Mouse (Mus musculus) layer of hippocampus, postnatal 36 days (tissue): Measurements from ENCODE around the gene Exoc3l4. TPM values are rescaled to one million over a fixed set of nuclear protein-coding genes. Genes with fewer than 3 reads are reported as not detected.

ENCODE experiments used
- DNase-seq, 2 experiments: peaks; one replicate each; pipeline ENCODE4 v3.0.0; 2022
- total RNA-seq, 2 experiments: library from RNA; stranded (reverse); gene quantifications; 2 replicates each; pipeline ENCODE4 v1.2.3; 2021

Gene Exoc3l4
- total RNA-seq, 2 experiments from 2014 or later = 3.3 to 5.5 TPM

DNA sequence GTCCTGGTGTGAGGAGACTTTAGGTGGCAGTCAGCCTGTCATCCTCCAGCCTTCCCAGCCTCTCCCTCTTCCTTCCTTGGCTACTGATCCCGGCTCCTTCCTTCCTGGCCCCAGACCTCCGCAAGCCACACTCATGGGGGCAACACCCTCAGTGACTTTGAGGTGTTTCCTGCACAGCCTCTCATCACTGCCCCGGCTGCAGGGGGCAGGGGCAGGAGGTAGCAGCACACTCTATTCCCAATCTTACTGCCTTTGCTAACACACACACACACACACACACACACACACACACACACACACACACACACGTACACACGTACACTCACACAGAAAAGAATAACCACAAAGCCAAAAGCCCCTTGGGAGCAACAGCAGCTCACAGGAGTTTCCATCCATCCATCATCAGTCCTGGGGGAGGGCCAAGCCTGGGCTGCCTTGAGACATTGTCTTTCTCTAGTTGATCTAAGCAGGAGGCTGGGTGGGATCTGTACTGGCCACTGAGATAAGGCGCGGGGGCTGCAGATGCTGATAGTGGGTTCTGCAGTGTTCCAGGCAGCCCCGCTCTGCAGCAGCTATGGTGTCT, 18.0 kb downstream of the Exoc3l4 start:
- DNase-seq = no peak

- DNase-seq = no peak
These were observed 19.4 kb downstream of the Exoc3l4 start for GRCm38 (mm10) chr12:111436170-111436569.

- DNase-seq = no peak
These were observed 19.8 kb downstream of the Exoc3l4 start for GRCm38 (mm10) chr12:111436640-111437039.

DNA sequence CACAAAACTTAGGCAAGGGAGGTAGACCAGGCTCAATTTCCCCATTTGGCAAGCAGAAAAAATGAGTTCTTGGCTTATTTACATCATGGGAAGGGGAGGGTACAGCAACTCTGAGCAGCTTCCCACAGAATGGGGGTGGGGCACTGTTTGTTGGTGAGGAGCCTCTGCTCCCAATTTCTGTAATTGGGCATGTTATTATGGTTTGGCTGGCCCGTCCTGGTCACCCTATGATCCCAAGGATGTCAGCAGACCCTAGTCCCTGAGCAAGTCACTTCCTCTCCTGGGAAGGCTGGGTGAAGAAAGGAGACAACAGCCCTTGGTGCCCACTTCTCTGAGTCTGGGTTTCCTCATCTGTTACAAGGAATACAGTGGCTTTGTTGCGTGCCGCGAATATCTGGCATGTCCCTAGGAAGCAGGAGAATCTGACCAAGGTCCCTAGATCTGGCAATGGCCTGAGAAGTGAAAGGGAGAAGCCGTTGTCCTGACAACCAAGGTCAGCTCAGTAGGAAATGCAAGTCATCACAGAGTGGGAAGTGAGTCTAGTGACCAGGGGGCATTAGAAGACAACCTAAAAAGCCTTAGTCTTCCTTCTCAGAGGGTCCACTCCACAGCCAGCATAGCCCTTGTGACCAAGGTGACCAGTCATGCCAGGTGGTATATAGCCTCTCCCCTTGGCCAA, 20.5 kb downstream of the Exoc3l4 start:
- DNase-seq = no peak

GRCm38 (mm10) chr12:111438850-111439249, 22.0 kb downstream of the Exoc3l4 start:
- no peak for DNase-seq

- DNase-seq = no peak
These were observed 24.0 kb downstream of the Exoc3l4 start for GRCm38 (mm10) chr12:111440701-111441373.

- DNase-seq = no peak
These were observed 24.7 kb downstream of the Exoc3l4 start for GRCm38 (mm10) chr12:111441523-111441922.

DNA sequence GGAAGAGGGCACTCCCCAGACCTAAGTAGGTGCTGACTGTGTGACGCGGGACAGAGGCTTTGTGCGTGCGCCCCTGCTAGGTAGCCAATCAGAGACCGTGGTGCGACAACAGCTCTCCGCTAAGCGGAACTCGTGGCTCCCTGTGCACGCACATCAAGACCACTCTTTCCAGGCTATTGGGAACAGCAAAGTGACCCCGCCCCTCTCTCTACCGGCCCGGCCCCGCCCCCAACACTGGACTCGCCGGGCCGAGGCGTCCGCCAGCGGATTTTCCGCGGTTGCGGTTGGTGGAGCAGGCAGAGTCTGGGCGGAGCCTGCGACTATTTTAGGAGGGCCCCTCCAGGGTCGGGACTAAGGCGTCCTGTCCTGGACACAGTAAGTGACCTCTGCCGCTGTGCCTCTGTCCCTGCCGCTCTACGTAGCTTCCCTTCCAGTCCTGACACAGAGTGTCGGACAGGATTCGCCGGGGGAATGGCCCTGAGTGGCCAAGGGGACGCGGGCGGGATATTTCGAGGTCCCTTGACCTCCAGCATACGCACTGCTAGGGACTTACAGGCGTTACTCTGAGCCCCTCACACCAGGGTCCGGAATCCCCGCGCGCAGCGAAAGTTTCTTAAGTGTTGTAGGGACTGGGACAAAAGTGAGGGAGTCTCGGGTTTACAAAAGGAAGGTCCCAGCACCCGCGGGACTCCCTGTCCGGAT, 25.6 kb downstream of the Exoc3l4 start, which contains the start of gene Tnfaip2:
Gene Tnfaip2 (plus strand): TSS at position 161 of the 702 bp plus-strand sequence.
- DNase-seq = no peak

DNA sequence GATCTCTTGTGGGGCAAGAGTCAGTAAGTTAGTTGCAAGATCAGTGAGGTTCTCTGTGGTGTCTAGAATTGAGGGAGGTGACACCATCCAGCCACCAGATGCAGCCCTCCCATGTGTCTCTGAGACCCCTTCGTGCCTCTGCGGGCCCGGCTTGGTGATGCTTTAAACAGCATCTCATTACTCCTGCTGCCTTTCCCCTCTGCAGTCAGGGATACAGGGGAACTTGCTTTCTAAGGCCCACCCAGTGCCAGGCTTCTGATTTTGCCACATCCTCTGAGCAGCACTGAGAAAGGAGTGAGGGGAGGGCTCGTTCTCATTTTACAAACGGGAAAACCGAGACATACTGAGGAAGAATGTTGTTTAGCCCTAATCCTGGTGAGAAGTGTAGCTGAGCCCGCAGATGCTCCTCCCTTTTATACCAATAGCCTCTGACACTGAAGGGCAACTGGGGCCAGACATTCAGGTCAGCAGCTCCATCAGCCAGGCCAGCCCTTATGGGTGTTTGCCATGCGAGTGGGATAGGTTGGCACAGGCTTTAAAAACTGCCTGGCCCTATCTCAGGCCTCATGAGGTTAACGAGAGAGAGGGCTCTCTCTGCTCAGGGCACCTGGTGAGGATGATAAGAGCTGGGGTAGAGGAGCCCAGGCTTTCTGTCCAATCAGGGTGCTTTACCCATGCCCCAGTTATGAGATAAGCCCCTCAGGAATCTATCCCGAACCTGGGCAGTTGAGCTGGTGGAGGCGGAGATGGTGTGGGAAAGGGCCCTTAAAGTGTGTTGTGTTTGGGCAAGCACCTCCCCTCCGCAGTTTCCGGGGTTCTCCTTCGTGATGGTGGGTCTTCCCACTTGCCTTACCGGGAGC, 26.4 kb downstream of the Exoc3l4 start:
- DNase-seq = no peak

DNA sequence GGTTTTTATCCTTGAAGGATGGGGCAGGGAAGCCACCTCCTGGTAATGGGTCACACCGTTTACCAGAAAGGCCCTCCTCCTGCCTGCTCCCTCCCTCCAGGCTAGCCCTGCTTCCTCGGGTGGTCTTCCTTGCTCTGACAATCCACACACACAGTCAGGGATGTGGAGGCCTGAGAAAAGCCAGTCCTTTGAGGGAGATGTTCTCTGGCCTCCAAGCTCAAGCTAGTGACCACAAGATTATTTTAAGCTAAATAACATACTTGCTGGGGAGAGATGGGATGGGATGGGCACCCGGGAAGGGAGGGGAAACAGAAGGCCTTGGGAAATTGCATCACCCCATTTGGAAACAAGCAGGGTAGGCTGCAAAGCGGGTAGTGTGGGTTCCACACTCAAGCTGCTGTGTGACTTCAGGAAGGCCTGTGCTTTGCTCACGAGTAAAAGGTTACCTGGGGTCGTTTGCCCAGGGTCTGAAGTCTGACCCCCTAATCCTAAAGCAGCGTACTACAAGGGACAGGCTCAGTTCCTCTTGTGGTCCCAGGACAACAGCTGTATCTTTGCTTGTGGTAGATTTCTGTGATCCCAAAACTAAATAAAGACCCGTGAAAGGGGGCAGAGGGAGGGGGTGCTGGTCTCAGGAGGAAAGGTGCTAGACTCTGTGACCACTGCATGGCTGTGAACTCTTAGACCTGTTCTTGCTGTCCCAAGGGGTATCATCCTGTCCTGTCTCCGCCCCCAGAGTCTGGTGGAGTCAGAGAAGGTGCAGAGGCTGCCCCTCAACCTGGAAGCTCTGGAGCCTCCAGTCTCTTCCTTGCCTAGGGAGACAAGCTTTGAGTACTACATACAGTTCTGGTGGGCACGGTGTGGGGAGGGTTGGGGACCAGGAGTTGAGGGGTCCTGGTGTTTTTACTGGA, 27.4 kb downstream of the Exoc3l4 start:
- DNase-seq = no peak

- DNase-seq = no peak
These were observed 28.5 kb downstream of the Exoc3l4 start for GRCm38 (mm10) chr12:111445161-111445889.

DNA sequence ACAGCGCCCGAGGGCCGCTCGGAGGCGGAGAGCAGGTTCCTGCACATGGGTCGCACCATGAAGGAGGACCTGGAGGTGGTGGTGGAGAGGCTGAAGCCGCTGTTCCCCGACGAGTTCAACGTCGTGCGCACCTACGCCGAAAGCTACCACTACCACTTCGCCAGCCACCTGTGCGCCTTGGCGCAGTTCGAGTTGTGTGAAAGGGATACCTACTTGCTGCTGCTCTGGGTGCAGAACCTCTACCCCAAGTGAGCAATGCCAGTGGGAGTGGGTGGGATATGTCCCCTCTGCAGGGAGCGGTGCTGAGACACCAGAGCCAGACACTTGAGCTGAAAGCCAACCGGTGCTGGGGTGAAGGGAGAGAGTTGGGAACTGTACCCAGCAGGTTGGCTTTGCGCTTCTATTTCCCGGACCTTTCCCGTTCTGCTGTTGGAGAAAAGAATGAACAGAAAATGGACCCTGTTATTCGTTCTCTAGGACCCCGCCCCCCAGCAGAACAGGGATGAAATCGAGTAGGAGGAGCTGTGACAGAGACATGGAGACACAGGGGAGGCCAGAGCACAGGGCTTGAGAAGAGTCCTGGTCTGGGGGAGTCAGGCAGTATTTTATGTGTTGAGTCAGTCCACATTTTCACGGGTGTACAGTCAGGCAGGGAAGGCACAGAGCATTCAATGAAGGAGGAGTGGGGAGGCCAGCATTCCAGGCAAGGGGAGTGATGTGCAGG, 29.2 kb downstream of the Exoc3l4 start:
- DNase-seq = no peak

DNA sequence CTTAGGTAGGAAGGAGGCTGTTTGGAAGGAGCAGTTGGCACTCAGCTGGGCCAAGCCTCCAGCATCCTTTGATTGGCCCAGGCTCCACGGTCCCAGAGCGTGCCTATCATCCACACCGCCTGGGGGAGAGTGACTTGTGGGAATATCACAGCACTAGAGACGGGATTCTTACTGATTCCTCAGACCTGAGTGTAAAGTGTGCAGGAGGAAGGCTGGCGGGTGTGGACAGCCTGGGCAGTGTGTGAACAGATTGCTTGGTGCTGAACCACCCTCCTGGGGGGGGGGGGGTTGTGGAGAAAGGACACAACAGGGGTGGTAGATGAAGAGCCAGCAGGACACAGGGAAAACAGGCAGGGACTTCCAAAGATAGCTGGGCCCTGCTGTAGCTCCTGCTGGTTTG, 29.9 kb downstream of the Exoc3l4 start:
- DNase-seq = no peak

DNA sequence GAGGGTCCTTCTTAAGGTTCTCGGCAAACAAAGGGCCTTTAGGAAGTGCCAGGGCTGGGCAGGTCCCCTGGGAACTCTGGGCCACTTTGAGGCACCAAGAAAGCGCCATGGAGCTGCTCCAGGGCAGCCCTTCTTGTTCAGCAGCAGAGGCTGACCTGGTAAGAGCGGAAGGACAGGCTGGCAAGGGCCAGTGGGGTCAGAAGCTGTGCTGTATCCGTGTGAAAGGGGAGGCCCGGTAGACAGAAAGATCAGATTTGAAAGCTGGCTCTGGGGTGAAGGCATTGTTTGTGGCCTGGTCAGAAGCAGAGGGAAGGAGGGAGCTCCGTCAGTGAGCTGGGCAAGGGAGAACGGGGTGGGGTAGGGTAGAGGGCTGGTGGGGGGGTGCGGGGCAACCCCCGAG, 30.5 kb downstream of the Exoc3l4 start:
- no peak for DNase-seq

DNA sequence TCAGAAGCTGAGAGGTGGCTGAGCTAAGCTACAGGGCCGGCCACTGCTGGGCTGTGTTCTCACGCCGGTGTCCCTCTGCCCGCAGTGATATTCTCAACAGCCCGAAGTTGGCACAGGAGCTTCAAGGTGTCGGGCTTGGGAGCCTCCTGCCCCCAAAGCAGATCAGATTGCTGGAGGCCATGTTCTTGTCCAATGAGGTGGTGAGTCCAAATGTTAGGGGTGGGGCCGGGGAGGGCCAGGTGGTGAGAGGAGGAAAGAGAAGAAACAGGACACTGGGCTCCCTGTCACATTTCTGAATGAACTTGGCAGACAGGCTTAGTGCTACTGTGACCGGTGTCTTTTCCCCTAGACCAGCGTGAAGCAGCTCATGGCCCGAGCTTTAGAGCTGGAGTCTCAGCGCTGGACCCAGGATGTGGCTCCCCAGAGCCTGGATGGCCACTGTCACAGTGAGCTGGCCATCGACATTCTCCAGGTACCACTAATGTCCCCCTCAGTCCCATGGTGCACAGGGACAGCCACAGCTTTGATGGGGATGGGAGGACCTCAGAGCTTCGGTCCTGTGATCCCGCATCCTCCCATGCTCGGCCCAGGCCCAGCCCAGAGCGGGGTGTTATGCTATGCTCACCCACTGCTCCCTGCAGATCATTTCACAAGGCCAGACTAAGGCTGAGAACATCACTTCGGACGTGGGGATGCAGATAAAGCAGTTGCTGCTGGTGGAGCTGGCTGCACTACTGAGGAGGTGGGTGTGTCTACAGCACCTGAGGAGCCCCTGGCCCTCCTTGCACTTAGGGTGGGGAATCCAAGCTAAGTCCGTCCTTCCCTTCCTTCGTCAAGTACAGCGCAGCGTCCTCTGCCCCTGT, 31.3 kb downstream of the Exoc3l4 start:
- no peak for DNase-seq

DNA sequence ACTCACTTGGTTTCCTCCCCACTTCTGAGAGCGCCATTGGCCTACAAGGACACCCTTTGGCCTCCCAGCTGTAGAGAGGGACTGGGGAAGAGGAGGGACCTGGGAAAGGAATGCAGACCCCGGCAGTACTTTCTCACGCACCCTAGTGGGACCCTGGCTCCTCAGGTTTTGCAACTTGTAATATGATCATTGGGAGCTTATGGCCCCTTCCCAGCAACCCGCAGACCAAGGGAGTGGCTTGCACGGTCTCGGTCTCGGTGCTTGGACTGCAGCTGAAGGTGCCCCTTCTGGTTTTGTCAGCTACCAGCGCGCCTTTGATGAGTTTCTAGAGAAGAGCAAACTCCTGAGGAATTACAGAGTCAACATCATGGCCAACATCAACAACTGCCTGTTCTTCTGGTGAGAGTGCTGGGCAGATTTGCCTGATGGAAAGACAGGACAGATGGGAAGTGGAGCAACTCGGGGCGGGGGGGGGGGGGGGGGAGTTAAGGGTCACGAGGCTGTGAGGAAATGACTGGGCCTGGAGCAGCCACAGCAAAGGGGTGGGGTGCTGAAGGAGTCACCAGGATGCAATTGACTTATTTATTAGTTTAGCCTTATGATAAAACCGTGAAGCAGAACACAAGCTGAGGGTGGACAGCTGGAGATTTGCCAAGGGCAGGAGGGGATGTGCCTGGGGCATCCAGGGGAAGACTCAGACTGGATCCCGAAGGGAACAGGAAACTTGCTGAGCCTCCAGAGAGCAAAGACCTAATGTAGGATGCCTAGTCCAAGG, 32.3 kb downstream of the Exoc3l4 start:
- no peak for DNase-seq

GRCm38 (mm10) chr12:111450359-111450758, 33.5 kb downstream of the Exoc3l4 start:
- no peak for DNase-seq

DNA sequence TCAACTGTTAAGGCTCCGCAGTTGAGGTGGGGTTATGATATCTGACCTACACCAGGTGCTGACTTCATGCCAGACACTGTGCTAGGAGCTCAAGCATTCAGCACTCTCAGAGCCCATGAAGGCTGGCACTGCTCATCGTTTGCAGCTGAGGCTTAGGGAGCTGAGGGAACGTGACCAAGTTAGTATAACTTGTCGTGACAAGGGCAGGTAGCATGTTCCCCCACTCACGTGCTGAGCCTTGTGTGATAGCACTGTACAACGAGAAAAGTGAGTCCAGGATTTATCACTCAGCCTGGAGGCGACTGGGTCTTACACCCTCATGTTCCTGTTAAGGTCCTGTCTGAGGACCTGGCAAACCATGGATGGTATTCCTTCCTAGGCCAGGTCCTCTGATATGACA, 34.7 kb downstream of the Exoc3l4 start:
- DNase-seq = no peak
